Mouse (Mus musculus) kidney, adult 18-20 months (tissue): ENCODE measurements around the gene Gm10428.
"Not testable (repeated sequence)": the region's sequence is repeated elsewhere in the genome, so short reads cannot be mapped to it uniquely, and the experiment has no call there.

ENCODE experiments used
- DNase-seq: peaks from one replicate; pipeline ENCODE4 v3.0.0; 2021

Gm10428 gene

GRCm38 (mm10) chr11:62752780-62753179, at the start of gene Gm10428:
TSS of gene Gm10428 (plus strand) at chr11:62753100.
- no peak for DNase-seq

DNA sequence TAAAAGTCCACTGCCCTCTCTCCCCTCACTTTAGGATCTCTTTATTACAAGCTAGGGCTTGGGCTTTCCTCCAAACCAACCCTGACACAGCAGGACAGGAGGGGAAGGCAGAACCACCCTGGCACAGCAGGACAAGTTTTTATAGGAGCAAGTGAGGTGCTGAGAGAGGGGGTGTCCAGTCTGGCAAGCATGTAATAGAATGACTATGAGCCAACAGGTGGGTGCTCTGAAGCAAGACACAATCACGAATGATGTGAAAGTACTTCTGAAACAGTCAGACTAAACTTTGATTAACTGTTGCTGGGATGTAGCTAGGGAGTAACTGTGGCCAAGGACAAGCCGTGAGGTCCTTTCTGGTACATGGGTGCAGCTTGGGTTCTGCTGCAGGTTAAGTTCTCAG, 46.8 kb upstream of the Gm10428 start:
- DNase-seq = no peak

DNA sequence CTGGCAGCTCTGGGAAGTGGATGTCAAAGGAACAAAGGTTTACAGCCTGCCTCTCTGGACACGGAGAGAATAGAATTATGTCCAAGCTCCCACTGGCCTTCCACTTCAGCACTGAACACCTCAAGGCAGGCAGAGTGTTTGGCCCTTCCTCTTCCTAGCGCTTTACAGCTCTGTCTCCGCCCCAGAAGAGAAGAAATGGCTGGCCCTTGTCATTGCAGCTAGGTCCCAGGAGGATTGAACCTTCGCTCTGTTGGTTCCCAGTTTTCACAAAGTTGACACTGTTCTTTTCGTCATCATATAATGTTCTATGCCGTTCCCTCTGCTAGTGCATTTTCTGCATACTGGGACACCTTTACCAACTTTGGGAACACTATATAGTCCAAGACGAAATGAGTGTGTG, 44.6 kb upstream of the Gm10428 start:
- DNase-seq = no peak

- DNase-seq = no peak
Measured at GRCm38 (mm10) chr11:62710657-62711056, 42.2 kb upstream of the Gm10428 start.

DNA sequence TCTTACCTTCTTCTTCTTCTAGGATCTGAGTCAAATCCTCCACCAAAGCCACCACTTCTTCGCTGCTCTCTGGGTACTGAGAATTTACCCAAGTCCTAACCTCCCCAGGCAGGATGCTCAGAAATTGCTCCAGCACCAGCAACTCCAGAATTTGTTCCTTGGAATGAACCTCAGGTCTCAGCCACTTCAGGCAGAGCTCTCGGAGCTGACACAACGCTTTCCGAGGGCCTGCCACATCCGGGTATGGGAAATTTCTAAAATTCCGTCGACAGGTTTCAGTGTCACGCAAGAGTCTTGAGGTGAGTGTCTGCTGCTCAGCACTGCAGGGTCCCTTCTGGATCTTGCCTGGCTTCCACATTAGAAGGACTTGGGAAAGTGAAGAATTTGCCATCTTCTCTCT, 24.6 kb upstream of the Gm10428 start:
- DNase-seq = no peak

DNA sequence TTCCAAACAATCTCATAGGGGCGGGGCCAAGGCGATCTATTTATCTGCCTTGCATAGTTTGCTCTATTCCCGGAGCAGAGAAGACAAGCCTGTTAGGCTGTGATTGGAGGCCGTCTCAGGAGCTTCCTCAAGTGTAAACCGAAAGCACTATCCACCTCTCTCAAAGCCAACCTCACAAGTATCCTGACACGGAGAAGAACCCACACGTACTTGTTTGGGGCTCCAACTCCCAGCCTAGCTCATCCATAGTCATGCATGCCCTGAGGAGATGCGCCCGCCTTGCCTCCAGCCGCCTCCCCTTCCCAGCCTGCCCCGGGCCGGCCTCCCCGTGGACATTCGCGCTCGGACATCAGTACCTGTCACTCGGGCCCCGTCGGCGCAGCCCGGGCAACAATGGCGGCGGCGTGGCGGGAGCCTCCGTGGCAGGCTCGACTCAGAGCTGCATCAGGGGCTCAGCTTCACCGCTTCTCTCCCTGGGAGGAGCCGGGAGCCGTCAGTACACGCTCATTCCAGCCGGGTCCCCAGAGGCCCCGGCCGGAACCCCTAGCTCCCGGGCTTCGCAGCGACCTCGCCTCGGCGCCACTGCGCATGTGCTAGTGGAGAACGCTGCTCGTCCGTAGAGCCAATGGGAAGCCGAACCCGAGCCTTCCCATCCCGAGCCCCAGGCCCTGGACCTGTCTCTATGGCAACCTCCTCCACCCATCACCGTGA, 21.4 kb upstream of the Gm10428 start, which contains the start of gene Zfp287:
TSS of gene Zfp287 (minus strand) at position 595 of the 711 bp plus-strand sequence.
- peak; percentile 85 for DNase-seq

GRCm38 (mm10) chr11:62732022-62732387, 20.9 kb upstream of the Gm10428 start:
- DNase-seq = no peak

DNA sequence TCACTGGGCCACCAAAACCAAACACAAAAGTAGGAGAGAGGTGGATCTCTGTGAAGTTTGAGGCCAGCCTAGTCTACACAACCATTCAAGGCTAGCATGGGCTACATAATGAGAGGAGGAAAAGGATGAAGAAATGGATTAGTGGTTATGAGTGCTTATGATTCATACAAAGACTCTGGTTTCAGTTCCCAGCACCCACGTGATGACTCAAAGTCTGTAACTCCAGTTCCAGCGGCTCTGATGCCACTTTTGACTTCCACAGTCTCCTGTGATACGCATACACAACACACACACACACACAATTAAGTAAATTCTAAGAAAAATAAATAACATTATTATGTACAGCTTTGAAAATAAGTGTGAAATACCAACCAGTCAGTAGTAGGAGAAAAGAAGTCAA, 20.2 kb upstream of the Gm10428 start:
- DNase-seq = no peak

DNA sequence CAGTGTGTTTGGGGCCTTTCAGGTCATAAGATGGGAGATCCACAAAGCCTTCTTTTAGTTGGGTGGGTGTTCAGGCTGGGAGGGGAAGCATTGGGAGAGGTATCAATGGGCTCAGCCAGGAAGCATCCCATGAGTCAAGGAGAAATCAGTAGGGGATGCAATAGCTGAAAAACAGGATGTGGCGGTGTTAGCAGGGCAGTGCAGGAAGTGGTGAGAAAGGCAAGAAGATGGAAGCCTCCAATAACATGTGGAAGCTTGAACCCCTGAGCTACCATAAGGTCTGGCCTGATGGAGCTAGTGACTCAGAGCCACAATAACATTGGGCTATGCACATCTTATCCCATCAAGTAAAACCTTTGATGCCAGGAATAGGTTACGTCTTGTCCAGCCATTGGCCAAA, 11.7 kb upstream of the Gm10428 start:
- no peak for DNase-seq

- no peak for DNase-seq
Measured at GRCm38 (mm10) chr11:62742261-62742957, 10.5 kb upstream of the Gm10428 start.

- DNase-seq = peak; percentile 68
Measured at GRCm38 (mm10) chr11:62744103-62744502, 8.8 kb upstream of the Gm10428 start.

- DNase-seq = peak; percentile 72
Measured at GRCm38 (mm10) chr11:62746001-62746533, 6.8 kb upstream of the Gm10428 start.

GRCm38 (mm10) chr11:62747227-62747626, 5.7 kb upstream of the Gm10428 start:
- DNase-seq = no peak

GRCm38 (mm10) chr11:62748062-62748461, 4.8 kb upstream of the Gm10428 start:
- DNase-seq = no peak

DNA sequence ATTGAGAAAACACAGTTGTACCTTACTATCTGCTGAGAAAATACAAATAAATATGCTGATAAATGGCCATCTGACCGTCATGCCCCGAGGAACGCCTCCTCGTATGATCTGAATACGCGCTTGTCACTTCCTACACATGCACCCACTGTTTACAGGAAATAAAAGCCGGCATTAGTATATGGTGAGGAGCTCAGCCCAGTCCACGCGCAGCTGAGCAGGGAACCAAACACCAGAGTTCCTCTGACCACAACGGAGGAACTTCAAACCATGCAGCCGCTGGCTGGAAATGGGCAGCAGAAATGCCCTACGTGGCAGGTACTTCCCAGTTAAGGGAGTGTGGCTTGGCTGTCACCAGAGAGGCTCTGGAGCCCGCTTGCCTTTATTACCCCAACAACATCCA, 3.5 kb upstream of the Gm10428 start:
- DNase-seq = not testable (repeated sequence)

GRCm38 (mm10) chr11:62752191-62752590, 709 bp upstream of the Gm10428 start:
- no peak for DNase-seq

- peak; percentile 97 for DNase-seq
Measured at GRCm38 (mm10) chr11:62756456-62757142, 3.7 kb downstream of the Gm10428 start.

DNA sequence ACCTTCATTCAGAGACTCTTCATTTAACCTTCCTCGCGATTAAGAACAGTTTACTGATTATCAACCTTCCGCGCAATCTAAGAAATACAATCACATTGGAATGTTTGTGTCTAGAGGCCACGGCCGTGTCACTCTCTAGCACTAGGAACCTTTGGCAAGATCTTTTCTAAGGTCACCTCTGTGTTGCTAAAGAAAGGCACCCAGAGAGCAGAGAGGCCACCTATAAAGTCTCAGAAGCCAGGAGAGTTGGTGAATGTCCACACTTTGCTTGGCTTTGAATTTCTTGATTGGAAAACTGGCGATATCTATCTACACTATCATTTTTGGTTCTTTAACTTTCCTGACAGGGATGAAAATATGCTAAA, 4.2 kb downstream of the Gm10428 start:
- no peak for DNase-seq

DNA sequence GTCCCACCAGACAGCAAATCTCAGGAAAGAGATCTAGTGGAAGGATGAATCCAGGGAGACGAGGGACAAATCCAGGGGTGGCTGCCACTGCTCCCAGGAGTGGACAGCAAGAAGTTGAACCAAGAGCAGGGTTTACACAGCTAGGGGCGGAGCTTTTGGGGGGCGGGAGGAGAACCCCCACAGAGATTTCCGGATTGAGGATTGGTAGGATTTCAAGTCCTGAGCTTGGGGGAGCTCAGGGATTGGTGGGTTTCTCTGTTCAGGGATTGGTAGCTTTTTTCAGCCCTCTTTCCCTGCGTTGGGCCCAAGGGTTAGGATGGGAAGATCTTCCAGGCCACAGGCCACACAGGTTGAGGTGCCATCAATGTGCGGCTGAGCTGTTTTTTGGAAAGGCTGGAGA, 5.0 kb downstream of the Gm10428 start:
- DNase-seq = no peak

DNA sequence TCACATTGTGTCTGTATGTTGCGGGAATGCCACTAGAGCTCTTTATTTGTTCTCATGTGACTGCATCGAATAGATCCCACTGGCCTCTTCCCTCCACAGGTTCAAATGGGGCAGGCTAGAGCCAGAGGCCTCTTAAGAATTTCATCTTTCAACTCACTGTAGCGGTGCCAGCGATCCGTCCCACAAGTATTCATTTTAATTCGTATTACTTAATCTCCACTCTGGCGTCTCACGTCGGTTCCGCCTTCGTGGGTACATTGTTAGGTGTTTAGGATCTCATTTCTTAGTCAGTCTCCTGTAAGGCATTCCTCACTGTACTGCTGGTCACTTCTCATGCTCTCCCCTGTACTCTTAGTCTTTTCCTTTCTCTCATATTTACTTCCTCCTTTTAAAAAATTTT, 5.6 kb downstream of the Gm10428 start:
- no peak for DNase-seq

DNA sequence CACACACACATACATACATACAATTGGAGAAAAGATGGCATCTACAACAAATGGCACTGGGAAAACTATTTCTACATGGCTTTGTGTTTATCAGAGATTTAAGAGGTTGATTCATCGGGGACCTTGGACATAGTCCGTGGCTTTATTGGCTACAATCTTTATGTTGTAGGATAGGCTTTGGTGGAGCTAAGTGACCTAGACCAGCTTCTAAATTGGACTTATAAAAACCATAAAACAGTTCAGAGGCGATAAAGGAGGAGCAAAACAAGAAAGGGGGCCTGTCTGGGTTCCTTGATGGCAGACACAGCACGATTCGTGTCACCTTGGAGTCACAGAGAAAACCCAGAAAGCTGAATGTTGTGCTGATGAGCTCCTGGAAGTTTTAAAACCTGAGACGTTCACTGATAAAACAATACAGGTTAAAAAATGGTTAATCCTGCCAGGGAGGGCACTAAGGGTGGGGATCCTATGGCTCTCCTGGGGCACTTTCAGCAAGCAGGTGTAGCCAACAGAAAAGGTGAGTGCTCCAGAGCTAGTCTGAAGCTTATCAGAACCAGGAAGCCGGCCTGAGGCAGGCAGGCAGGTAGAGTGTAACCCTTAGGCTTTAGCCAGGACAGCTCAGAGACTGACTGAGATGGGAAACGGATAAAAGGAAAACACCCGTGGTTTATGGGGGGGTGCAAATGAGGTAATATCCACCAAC, 8.0 kb downstream of the Gm10428 start:
- no peak for DNase-seq

GRCm38 (mm10) chr11:62776510-62776909, 23.6 kb downstream of the Gm10428 start:
- DNase-seq = no peak
